Mouse (Mus musculus): ENCODE measurements around the gene Herc3. TPM values are rescaled to one million over a fixed set of nuclear protein-coding genes. Genes with fewer than 3 reads are reported as not detected.
"Not testable (repeated sequence)": the region's sequence is repeated elsewhere in the genome, so short reads cannot be mapped to it uniquely, and the experiment has no call there.

Gene Herc3
- 2.7 and 4.3 TPM in 2 replicates for polyA plus RNA-seq (2016; fragmentation: Nextera tagmentation; extraction: Ambion mirVana)

GRCm38 (mm10) chr6:58831232-58832009 lies at the start of gene Herc3:
Herc3 (plus strand) TSS chr6:58831465.
- H3K27ac ChIP-seq: peak within 1 kb of the TSS; percentile 90
- H3K27me3 ChIP-seq (ENCODE audit: low read depth, poor library complexity, severe bottlenecking): peaks cover 8% of the 10 kb centered on the region; the same call in 1 of the 2 replicates
- 2% methylated on average over 77 of the region's 83 CpGs for WGBS
- H3K36me3 ChIP-seq: no peaks in the 10 kb centered on the region
- H3K4me1 ChIP-seq: peaks cover 16% of the 10 kb centered on the region; the same call in 1 of the 2 replicates
- peak; percentile 84 for DNase-seq (ENCODE audit: low spot score)
- H3K9me3 ChIP-seq (replicated peaks): no peaks in the 10 kb centered on the region
- H3K4me3 ChIP-seq: peak within 1 kb of the TSS; percentile 83

- Histone ChIP-seq H3K27me3 (ENCODE audit: low read depth, poor library complexity, severe bottlenecking) (no peaks in the 10 kb centered on the region), H3K27ac (no peak overlapping the region), H3K9me3 (replicated peaks) (no peaks in the 10 kb centered on the region), H3K4me3 (no peak overlapping the region), H3K4me1 (no peaks in the 10 kb centered on the region), H3K36me3 (no peaks in the 10 kb centered on the region)
- DNase-seq (ENCODE audit: low spot score): no peak
Measured at GRCm38 (mm10) chr6:58801394-58801793, 29.9 kb upstream of the Herc3 start.

DNA sequence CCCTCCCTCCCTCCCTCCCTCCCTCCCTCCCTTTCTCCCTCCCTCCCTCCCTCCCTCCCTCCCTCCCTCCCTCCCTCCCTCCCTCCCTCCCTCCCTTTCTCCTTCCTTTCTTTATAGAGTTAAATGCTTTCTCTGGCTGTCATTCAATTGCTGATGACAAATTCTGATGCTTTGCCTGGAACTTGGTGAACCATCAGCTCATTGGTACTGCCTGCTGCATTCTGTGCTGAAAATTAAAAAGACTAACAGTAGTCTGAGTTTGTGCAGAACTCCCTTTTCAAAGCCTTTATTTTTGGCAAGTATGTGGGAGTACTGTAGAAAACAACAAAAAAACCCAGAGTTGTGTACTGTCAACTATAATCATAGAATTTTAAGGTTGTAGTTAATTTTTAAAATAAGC lies 16.9 kb upstream of the Herc3 start:
- Histone ChIP-seq H3K27me3 (ENCODE audit: low read depth, poor library complexity, severe bottlenecking) (no peaks in the 10 kb centered on the region), H3K4me1 (no peaks in the 10 kb centered on the region), H3K4me3 (no peak overlapping the region), H3K9me3 (replicated peaks) (no peaks in the 10 kb centered on the region), H3K36me3 (no peaks in the 10 kb centered on the region), H3K27ac (no peak overlapping the region)
- no peak for DNase-seq (ENCODE audit: low spot score)

GRCm38 (mm10) chr6:58817037-58817436 lies 14.2 kb upstream of the Herc3 start:
- 100% methylated on average over 5 of the region's 11 CpGs for WGBS
- H3K27ac ChIP-seq; H3K36me3 ChIP-seq; H3K4me1 ChIP-seq; H3K4me3 ChIP-seq; H3K27me3 ChIP-seq (ENCODE audit: low read depth, poor library complexity, severe bottlenecking); DNase-seq (ENCODE audit: low spot score); H3K9me3 ChIP-seq (replicated peaks): not testable (repeated sequence)

DNA sequence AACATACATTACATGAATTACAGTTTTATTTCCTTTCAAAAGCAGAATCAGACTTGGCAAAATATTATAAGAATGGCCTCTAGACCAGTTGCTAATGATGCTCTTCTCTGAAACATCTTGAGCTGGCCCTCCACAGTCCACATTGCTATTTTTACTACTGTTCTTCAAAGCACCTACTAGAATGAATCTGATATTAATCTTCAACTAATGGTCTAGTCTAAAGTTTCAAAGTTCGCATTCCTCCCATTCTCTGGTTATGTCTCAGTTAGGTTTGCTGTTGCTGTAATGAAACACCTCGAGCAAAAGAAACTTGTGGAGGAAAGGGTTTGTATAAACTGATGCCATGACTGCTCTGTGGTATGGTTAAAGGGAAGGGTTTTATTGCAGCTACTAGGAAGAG lies 5.6 kb upstream of the Herc3 start:
- Histone ChIP-seq H3K27me3 (ENCODE audit: low read depth, poor library complexity, severe bottlenecking) (no peaks in the 10 kb centered on the region), H3K36me3 (no peaks in the 10 kb centered on the region), H3K4me1 (no peaks in the 10 kb centered on the region), H3K9me3 (replicated peaks) (no peaks in the 10 kb centered on the region), H3K4me3 (no peak overlapping the region), H3K27ac (no peak overlapping the region)
- WGBS: 89% methylated on average over 2 of the region's 2 CpGs
- no peak for DNase-seq (ENCODE audit: low spot score)

GRCm38 (mm10) chr6:58826089-58826488 lies 5.2 kb upstream of the Herc3 start:
- no peak for DNase-seq (ENCODE audit: low spot score)
- peaks cover 4% of the 10 kb centered on the region; the same call in 1 of the 2 replicates for H3K4me1 ChIP-seq
- WGBS: 62% methylated on average over 2 of the region's 2 CpGs

DNA sequence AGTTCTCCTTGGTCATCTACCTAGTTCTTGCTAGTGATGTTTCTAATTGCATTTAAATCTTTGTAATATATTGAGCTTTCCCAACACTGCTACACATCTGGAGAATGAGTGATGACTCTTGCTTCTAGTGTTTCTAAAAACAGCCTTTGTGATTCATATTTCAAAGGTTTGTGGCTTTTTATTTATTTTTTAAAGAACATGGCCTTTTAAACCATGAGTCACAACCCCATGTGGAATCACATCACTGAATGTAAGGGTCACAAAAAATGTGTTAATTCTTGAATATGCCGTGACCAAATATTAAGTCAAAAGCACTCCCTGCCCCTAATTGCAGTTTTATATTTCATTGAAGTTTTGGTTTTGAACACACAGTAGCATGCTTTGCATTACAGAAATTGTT lies 2.7 kb upstream of the Herc3 start:
- H3K27me3 ChIP-seq (ENCODE audit: low read depth, poor library complexity, severe bottlenecking): peaks cover 5% of the 10 kb centered on the region; the same call in 1 of the 2 replicates

More at GRCm38 (mm10) chr6:58826089-58826488, 5.2 kb upstream of the Herc3 start:
- H3K27me3 ChIP-seq (ENCODE audit: low read depth, poor library complexity, severe bottlenecking): no peaks in the 10 kb centered on the region
- no peaks in the 10 kb centered on the region for H3K36me3 ChIP-seq
- no peaks in the 10 kb centered on the region for H3K9me3 ChIP-seq (replicated peaks)
- H3K27ac ChIP-seq: no peak overlapping the region
- no peak overlapping the region for H3K4me3 ChIP-seq

GRCm38 (mm10) chr6:58830840-58831231 lies 429 bp upstream of the Herc3 start:
- 14% methylated on average over 7 of the region's 7 CpGs for WGBS
- no peak for DNase-seq (ENCODE audit: low spot score)
- Histone ChIP-seq H3K27me3 (ENCODE audit: low read depth, poor library complexity, severe bottlenecking) (peaks cover 8% of the 10 kb centered on the region; the same call in 1 of the 2 replicates), H3K9me3 (replicated peaks) (no peaks in the 10 kb centered on the region), H3K4me3 (peak overlapping the region; percentile 83), H3K36me3 (no peaks in the 10 kb centered on the region), H3K27ac (peak overlapping the region; percentile 90), H3K4me1 (peaks cover 16% of the 10 kb centered on the region; the same call in 1 of the 2 replicates)

More for the DNA sequence above, 2.7 kb upstream of the Herc3 start:
- H3K4me1 ChIP-seq: peaks cover 16% of the 10 kb centered on the region; the same call in 1 of the 2 replicates
- no peaks in the 10 kb centered on the region for H3K36me3 ChIP-seq
- no peak overlapping the region for H3K4me3 ChIP-seq
- H3K9me3 ChIP-seq (replicated peaks): no peaks in the 10 kb centered on the region
- H3K27ac ChIP-seq: no peak overlapping the region
- WGBS: 86% methylated on average over 1 of the region's 1 CpGs
- DNase-seq (ENCODE audit: low spot score): no peak

GRCm38 (mm10) chr6:58832591-58833018 lies 1.3 kb downstream of the Herc3 start:
- 48% methylated on average over 7 of the region's 7 CpGs for WGBS

DNA sequence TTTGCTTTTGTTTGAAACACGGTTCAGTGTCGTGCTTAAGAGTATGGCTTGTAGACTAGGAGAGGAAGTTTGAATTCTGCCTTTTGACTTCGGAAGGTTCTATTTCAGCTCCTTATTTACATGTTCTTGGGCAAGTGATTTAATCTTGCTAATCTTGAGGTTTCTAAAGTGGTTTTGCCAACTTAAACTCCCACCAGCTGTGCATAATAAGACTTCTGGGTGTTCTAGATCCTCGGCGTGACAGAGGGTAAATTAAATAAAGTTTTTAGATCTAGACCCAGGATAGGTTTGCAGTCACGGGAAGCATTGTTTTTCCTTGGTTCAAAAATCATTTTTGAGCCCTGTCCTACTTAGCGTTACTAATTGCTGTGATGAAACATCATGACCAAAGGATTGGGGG lies 3.2 kb downstream of the Herc3 start:
- Histone ChIP-seq H3K27ac (no peak overlapping the region), H3K4me1 (peaks cover 16% of the 10 kb centered on the region; the same call in 1 of the 2 replicates), H3K9me3 (replicated peaks) (no peaks in the 10 kb centered on the region), H3K36me3 (no peaks in the 10 kb centered on the region), H3K27me3 (ENCODE audit: low read depth, poor library complexity, severe bottlenecking) (peaks cover 8% of the 10 kb centered on the region; the same call in 1 of the 2 replicates), H3K4me3 (no peak overlapping the region)
- 88% methylated on average over 7 of the region's 7 CpGs for WGBS
- DNase-seq (ENCODE audit: low spot score): no peak

More at GRCm38 (mm10) chr6:58832591-58833018, 1.3 kb downstream of the Herc3 start:
- Histone ChIP-seq H3K9me3 (replicated peaks) (no peaks in the 10 kb centered on the region), H3K36me3 (no peaks in the 10 kb centered on the region), H3K27me3 (ENCODE audit: low read depth, poor library complexity, severe bottlenecking) (peaks cover 8% of the 10 kb centered on the region; the same call in 1 of the 2 replicates), H3K4me3 (no peak overlapping the region; the same call in 1 of the 2 replicates), H3K4me1 (peaks cover 16% of the 10 kb centered on the region; the same call in 1 of the 2 replicates), H3K27ac (no peak overlapping the region)
- DNase-seq (ENCODE audit: low spot score): no peak

- H3K36me3 ChIP-seq: no peaks in the 10 kb centered on the region
- DNase-seq (ENCODE audit: low spot score): no peak
- H3K4me3 ChIP-seq: no peak overlapping the region
- no peaks in the 10 kb centered on the region for H3K9me3 ChIP-seq (replicated peaks)
- peaks cover 8% of the 10 kb centered on the region; the same call in 1 of the 2 replicates for H3K27me3 ChIP-seq (ENCODE audit: low read depth, poor library complexity, severe bottlenecking)
- H3K27ac ChIP-seq: no peak overlapping the region
- peaks cover 16% of the 10 kb centered on the region; the same call in 1 of the 2 replicates for H3K4me1 ChIP-seq
- WGBS: 82% methylated on average over 1 of the region's 1 CpGs
Measured at GRCm38 (mm10) chr6:58835591-58835990, 4.3 kb downstream of the Herc3 start.

DNA sequence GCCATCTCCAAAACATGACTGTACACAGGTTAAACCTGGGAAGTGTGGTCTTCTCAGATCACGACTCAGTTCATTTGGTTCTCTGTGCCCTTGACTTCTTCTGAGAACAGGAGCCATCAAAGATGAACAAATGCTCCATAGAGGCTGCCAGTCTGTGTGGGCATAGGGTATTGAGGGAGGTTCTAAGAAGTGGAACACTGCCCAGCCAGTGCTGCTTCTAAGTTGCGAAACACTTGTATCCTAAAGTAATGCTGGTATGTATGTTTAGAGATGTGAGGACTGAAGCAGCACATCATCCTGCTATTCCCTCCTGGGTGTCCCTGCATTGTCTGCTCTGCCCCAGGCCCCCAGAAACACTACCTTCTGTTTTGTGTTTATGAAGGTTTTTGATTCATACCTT lies 5.2 kb downstream of the Herc3 start:
- no peak overlapping the region for H3K4me3 ChIP-seq
- H3K27me3 ChIP-seq (ENCODE audit: low read depth, poor library complexity, severe bottlenecking): peaks cover 8% of the 10 kb centered on the region; the same call in 1 of the 2 replicates
- 93% methylated on average over 2 of the region's 2 CpGs for WGBS
- DNase-seq (ENCODE audit: low spot score): no peak
- H3K9me3 ChIP-seq (replicated peaks): no peaks in the 10 kb centered on the region
- H3K27ac ChIP-seq: no peak overlapping the region
- H3K36me3 ChIP-seq: no peaks in the 10 kb centered on the region
- H3K4me1 ChIP-seq: 0 out of 2 replicates have a peak, but pooled peaks cover 12% of the 10 kb centered on the region

GRCm38 (mm10) chr6:58837917-58838316 lies 6.7 kb downstream of the Herc3 start:
- no peak overlapping the region for H3K4me3 ChIP-seq
- H3K4me1 ChIP-seq: 0 out of 2 replicates have a peak, but pooled peaks cover 3% of the 10 kb centered on the region
- no peak overlapping the region for H3K27ac ChIP-seq
- H3K36me3 ChIP-seq: no peaks in the 10 kb centered on the region
- peaks cover 8% of the 10 kb centered on the region; the same call in 1 of the 2 replicates for H3K27me3 ChIP-seq (ENCODE audit: low read depth, poor library complexity, severe bottlenecking)
- WGBS: 31% methylated on average over 1 of the region's 1 CpGs
- DNase-seq (ENCODE audit: low spot score): no peak
- no peaks in the 10 kb centered on the region for H3K9me3 ChIP-seq (replicated peaks)
